Mouse (Mus musculus): ENCODE results near the gene Gtf3a. TPM values are rescaled to one million over a fixed set of nuclear protein-coding genes. Genes with fewer than 3 reads are reported as not detected.
"Not testable (repeated sequence)": the region's sequence is repeated elsewhere in the genome, so short reads cannot be mapped to it uniquely, and the experiment has no call there.

Gene Gtf3a
- total RNA-seq, 2 experiments from 2014 or later: 37.6 to 39.0 TPM

DNA sequence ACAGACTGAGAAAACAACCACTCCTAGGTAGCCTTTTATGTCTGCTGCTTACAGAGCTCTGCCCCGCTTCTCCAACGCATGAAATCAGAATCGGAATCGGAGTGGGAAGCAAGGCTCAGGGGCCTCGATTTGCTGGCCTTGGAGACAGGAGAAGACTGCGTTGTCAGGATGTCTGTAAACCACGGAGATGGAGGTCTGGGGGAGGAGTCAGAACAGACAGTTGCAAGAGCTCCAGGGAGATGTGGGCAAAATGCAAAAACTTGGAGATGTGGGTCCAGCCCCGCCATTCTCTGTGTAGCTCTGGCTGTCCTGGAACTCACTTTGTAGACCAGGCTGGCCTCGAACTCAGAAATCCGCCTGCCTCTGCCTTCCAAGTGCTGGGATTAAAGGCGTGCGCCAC lies 15.0 kb upstream of the Gtf3a start:
- no peak for DNase-seq (ENCODE audit: low spot score in 2 of 2)

DNA sequence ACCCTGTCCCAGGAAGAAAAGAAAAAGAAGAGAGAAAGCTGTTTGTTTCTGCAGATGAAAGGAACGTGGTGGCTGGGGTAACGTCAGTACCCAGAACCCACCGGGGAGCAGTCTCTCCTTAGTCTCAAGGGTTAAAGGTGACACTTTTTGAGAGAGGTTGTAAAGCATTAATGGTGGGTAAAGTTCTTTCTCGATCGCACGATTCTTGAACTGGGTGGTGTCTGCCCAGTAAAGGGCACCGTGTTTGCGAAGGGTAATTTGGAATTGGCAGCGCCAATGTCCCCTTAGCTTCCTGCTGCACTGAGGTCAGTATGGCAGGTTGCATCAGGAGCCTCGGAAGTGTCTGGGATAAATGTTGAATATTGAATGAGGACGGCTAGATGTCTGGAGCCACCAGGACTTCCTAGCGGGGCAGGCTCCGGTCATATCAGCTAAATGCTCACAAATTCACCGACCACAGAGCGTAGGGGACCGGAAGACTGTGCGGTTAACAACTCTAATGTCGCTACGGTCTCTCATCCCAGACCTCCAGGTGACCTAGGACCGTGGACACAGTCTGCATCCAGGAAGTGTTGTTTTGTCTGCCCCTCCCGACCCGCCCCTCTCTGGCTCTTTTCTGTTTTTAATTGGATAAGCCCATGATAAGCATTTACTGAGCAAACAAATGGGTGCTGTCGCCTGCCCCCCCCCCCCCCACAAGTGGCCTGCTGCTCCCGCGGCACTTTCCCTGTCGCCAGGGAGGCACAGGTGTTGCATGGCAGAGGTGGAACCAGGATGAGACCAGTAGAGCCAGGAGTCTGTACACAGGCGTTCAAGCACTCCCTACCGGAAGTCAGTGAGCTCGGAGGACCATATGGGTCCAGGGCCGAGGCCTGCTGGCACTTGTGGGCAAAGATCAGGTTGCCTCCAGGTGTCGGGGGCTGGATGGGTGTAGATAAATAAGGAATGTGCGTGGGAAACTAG lies 10.6 kb upstream of the Gtf3a start:
- DNase-seq (ENCODE audit: low spot score in 2 of 2): no peak

DNA sequence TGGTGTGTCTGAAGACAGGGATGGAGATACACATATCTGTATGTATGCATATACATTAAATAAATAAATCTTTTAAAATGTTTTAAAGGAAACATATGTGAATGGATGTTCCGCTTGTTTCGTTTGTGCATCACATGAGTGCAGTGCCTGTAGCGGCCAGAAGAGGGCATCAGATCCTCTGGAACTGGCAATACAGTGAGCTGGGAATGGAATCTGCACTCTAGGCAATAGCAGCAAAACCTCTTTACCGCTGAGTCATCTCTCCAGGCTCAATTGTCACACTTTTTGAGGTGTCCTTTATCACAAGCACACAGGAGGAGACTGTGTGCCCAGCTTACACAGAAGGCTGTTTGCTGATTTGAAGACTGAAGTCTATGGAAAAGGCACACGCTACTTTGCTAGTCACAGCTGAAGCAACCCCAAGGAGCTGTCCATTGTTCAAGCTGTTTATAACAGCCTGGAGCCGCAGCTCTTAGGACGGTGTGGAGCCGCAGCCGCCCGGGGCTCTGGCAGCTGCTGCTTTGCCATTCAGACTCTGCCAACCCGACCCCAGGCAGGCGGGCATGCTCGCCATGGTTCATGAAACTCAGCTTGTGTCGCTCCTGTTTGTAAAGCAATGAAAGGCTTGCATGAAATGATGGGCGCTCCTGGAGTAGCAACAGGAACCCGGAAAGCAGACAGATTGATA lies 9.2 kb upstream of the Gtf3a start:
- no peak for DNase-seq (ENCODE audit: low spot score in 2 of 2)

DNA sequence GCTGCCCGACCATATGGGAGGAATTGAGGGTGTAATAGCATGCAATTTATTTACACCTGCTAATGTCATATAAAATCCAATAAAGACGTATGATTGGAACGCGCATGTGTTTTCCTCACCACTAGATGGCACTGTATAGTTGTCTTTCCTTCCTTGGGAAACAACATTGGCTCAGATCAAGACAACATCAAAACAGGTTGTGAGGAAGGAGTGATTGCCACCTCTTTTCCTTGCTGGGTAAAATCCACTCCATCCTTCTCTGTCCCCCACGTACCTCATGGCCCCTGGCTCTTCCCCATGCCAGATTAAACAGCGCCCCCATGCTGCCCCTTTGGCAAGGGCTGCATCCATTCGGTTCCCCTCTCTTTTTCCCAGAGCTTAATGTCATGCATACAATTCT lies 8.2 kb upstream of the Gtf3a start:
- DNase-seq (ENCODE audit: low spot score in 2 of 2): no peak

DNA sequence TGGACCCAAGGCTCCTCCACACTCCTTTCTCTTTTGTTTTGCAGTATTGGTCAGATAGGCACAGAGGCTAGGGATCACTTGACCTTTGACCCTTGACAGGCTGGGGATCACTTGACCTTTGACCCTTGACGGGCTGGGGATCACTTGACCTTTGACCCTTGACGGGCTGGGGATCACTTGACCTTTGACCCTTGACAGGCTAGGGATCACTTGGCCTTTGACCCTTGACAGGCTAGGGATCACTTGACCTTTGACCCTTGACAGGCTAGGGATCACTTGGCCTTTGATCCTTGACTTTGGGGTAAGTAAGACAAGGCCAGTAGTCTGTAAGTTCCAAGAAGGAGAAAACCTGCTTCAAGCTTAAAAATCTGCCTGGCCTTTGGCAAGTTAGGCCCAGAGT lies 6.5 kb upstream of the Gtf3a start:
- not testable (repeated sequence) for DNase-seq (ENCODE audit: low spot score in 2 of 2)

DNA sequence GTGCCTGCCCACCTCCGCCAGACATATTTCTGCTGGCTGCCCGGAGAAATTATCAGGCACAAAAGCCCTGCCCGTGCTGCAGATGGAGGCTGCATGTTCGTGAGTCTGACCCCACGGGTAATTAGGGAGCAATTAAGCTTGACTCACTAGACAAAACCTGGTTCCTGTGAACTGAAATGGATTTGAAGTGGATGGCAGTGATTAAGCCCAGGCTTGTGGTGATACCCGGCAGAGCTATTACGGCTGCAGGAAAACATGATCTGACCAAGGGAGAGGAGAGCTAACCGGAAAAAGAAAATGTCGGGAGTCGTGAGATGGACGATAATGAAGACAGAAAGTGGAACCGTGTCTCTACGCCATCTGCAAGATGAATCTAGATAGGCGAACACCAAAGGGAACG lies 5.5 kb upstream of the Gtf3a start:
- DNase-seq (ENCODE audit: low spot score in 2 of 2): no peak

DNA sequence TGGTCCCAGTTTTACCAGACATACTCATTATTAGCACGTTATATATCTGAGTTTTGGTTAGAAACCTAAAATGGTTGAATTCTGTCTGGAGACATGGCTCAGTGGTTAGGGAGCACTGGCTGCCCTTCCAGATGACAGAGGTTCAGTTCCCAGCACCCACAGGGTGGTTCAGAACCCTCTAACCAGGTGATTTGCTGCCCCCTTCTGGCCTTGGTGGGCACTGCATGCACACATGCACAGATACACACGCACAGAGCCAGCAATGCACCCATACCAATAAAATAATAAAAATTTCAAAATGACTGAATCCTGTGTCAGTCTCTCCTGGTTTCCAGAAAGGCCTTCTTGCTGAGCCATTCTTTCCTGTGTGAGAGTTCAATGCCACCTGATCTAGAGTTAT lies 3.9 kb upstream of the Gtf3a start:
- no peak for DNase-seq (ENCODE audit: low spot score in 2 of 2)

DNA sequence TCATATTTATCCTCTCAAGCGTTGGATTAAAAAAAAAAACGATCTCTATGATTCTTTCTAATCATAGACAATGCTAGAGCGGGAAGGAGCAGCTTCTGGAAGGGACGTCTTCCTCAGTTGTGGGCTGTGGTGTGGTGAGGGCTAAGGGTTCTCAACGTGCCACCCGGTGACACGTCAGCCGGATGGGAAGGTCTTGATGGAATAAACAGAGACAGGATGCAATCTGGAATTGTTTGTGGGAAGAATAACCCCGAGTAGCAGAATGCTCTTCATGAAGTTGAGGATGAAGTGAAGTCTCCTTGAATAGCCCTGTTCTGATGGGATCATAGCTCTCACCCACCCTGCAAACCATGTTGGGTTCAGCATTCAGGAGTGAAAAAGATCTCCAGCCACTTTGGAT lies 1.8 kb upstream of the Gtf3a start:
- DNase-seq (ENCODE audit: low spot score in 2 of 2): no peak

DNA sequence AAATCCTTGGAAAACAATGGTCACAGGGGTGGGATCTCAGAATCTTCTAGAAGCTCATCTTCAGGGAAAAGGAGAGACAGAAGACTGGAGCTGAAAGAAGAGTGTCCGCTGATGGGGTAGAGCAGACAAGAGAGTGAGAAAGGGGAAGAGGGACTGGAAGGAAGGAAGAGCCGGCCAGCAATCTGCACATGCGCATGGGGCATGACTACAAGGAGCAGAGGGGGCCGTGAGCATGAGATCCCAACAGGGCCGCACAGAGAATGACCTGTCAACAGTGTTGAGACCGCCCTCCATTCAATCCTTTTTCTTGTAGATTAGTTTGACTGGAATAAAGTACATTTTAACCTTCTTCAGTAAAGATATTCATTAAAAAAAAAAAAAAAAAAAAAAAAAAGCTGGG lies 960 bp upstream of the Gtf3a start:
- no peak for DNase-seq (ENCODE audit: low spot score in 2 of 2)

DNA sequence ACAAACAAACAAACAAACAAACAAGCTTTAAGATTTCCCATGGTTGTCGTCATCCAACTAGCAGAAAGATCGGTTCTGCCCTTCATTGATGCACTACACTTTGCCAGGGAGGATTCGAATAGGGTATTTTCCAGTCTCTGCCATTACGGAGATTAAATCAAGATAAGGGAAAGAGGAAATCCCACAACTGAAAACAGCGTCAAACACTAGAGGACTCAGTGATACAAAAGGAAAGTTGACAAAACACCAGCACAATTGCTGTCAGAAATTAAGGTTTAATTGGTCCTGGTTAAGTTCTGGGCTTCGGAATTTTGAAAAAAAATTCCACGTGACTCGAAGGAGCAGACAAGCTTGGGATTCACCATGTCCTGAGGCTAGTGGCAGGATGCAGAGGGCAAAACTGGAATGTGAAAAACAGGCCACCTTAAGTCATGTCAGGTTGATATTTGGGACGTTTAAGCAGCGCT lies 383 bp upstream of the Gtf3a start:
- DNase-seq (ENCODE audit: low spot score in 2 of 2): no peak

DNA sequence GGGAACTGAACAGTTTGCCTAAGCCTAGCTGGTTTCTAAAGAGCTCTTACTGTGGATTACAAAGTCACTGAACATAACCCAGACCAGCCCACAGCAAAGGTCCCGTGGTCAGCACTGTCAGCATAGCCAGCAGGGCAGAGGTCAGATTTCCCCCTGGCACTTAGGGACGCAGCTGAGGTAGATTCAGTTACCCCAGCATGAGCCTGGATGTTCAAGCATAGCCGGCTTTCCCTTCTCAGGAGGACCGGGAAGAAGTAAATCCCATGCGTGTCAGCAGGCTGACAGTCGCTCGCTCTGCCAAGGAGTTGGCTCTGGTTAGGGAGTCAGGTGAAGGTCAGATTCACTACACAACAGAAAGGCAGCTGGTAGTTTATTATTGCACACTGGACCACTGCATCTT lies 6.1 kb downstream of the Gtf3a start:
- DNase-seq (ENCODE audit: low spot score in 2 of 2): no peak

DNA sequence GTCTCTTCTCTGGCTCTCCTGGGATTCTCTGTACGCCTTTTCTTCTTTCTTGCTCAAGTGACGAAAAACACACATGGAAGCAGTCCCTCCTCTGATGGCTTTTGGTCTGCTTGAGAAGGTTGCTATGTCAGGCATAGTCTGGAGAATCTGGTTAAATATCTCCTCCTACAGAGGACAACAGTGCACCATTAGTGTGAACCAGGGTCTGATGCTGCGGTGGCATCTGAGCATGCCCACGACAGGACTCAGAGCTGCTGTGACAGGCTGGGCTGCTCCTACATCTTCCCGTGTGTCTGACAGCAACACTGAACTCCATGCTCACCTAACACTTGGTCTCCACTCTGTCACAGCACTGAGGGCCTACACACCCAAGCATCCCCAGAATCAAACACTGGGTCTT lies 7.2 kb downstream of the Gtf3a start:
- DNase-seq (ENCODE audit: low spot score in 2 of 2): no peak

DNA sequence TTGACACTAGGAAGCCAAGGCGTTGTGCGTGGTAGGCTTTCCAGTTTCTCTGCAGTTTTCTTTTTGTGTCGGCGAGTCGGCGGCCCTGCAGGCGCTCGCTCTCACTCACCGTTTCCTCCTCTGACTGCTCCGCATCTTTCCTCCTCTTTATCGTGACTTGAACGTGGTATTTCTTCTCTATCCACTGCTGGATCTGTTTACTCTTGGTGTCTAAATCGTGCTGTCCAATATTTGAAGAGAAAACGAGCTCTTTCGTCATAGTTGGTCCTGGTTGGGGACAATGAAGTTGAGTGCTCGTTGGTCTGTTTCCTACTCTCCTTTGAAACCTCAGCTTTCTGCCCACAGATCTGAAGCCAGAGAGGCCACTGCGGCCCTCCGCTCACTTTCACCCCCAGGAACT lies 8.2 kb downstream of the Gtf3a start:
- no peak for DNase-seq (ENCODE audit: low spot score in 2 of 2)

DNA sequence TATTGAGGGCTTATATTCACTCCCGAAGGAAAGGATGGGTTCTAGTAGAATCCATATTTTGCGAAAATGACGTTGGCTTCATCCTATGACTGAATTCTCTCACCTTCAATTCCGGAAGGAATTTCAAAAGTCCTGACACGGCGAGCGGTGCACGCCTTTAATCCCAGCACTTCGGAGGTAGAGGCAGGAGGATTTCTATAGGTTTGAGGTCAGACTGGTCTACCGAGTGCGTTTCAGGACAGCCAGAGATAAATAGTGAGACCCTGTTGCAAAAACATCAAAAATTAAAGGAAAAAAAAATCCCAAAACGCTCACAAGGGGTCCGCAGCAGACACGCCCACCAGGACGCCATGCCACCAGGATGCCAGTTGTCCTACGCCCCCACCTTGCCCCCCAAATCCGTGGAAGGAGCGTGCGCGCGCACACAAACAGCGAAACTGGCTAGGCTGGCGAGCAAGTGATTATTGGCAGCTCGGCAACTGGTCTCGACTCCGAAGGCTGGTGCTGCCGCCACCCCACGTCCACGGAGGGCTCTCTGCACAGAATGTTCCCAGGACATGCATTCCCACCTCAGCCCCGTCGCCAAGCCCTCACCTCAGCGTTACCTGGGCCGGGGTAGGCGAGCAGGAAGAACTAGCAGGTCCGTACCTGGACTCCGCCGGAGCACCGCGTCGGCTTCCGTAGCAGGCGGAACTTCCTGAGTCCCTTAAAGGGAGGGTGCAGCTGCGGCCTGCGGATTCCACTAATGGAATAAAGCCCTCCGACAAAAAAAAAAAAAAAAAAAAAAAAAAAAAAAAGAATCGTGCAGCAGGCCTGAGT lies 14.9 kb downstream of the Gtf3a start, which contains the start of gene Mtif3:
Mtif3 (minus strand) TSS at position 683 of the 819 bp plus-strand sequence.
- DNase-seq (ENCODE audit: low spot score in 2 of 2): peak; percentile 66 to 81

DNA sequence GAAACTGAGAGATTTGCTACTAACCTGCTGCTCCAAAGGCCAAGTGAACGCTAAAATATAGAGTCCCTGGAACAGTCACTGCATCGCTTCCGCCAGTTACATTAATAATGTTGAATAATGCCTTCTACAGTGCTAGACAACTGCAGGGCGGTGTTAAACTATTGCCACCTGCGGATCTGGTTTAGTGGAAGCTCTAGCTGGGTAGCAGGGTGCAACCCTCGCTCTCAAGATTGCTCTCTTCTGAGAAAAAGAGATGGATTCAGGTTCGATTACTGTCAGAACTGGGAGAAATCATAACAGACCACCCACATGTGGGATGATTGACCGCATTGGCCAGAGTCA lies 15.5 kb downstream of the Gtf3a start:
- DNase-seq (ENCODE audit: low spot score in 2 of 2): no peak

DNA sequence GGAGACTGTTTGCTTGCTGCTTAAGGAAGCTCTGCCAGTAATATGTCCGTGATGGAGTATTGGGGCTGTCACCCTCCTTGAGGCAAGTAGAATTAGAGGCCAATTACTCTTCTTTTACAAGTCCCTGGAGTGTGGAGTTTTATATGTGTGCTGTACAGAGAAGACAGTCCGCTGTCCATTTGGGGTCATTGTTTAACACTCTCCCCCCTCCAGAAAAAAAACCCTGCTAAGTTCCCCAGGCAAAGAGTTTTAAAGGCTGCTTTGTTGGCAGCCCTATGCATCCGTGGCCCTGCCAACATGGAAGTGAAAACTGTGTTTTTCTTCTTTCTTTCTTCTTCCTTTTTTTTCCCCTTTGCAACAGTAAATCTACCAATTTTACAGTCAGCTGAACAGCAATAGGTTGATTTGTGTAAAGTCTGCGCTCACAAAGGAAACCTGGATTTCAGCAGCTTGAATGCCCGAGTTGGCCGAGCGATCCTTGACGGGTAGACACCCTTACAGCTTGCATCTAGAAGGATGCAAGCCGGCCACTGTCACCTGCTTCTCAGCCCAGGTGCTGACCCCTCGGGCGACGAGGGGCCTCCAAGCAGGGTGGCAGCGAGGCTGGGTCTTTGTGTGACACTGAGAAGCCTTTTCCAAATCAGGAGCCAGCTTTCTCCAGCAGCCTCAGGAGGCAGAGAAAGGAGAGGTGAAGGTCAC lies 20.4 kb downstream of the Gtf3a start:
- DNase-seq (ENCODE audit: low spot score in 2 of 2): no peak

DNA sequence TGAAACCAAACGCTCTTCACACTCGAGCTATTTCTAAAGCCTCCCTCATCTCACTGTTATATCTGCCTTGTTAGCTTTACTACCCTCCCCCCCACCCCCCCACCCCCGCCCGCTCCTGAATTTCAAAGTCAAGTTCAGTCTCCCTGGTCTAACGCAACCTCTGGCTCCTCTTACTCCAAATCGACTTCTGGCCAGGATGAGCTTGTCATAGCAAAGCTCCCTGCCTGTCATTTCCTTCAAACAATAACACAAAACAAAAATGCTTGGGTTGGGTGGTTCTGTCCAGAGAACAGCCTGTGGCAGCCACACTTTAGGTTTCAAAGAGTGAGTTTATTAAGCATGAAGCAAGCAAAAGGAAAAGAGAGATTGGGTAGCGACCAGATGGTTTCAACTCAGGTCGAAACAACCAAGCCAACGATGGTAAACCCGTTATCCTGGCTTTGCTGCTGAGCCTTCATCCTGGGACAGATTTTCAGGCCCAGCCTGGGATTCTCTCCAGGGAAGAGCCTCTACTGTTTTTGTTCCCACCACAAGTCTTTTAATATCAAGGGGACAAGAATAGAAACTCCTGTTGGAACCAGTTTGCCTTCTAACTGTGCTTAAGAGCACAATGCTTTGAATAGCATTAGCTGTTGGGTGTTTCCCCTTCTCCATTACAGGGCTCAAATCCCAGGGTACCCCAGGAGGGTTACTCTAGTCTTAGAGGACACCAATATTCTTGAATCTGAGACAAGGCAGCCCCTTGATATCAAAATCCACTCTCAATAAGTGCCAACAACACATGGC lies 23.5 kb downstream of the Gtf3a start:
- no peak for DNase-seq (ENCODE audit: low spot score in 2 of 2)

DNA sequence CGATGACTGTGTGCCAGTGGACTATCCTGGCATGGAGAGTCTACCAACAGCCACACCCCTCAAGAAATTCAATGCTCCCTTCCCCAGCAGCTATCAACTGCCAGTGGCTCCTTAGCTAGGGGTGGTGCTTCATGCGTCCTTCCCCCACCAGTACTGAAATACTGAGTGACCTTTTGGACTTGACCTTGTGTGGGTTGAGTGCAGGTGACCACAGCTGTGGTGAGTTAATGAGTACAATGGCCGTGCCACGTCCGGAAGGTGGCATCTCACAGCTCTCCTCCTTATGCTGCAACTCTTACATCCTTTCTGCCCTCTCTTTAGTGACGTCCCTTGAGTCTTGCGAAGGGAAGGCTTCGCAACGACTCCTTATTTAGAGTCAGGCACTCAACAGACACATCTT lies 24.9 kb downstream of the Gtf3a start:
- no peak for DNase-seq (ENCODE audit: low spot score in 2 of 2)

DNA sequence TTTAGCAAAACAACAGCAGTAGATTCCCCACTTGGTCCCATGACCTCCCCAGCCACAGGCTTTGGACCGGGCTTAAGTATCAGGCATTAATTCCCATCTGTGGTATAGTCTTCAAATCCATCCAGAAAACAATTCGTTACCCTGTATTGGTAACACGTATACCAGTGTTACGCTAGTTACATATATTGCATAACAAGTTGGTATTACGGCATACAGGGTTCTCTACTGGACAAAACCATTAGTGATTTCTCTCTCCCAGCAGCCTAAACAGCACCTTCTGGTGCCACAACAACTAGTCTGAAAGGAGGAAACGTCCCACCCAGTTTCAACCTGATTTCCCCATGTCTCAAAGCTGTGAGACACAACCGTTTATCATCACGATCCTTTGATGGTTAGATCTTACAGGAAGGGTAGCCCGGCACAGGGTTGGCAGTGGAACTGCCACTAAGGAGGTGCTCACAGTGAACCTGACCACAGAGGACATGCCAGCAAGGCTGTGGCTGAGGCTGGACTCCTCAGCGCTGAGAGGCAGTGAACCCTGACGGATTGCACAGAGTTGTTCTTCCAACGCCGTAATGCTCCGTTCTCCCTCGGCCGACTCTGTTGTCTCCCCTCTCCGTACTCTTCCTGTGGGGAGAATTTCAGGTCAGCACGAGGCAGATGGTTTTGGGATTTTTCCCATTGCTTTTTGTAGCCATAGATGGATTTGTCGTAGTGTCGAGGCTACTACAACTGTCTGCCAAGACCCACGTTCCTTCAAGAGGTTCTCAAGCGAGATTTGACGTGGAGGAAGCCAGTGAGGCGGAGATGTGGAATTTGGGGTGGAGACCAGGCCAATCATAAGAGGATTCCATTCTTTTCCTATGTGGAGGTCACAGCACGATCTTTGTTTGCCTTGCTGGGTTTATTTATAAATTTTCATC lies 25.7 kb downstream of the Gtf3a start:
- DNase-seq (ENCODE audit: low spot score in 2 of 2): no peak
